Comparison of ENCODE assay signal across 21 mouse cellular contexts in the genomic region with DNA sequence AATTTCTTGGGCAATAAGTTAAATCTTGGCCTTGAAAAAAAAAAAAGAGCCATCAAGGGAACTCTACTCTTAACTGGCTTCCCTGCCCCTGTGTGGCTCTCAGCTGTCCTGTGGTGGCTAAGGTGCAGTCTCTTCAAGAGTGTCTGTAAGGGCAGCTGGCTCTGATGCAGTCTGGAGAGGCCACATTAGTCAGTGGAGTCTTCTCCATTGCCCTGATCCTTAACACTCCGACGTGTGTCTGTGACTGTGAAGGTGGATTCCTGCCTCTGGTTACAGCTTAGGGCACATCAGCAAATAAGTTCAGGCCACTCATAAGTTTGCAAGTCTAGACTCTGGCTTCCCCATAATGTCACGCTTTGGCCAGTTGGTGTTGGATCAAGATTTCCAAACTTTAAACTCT.
DNase-seq lines count a peak whose midpoint lies in the region; ATAC-seq and TF ChIP-seq lines count a peak whose summit lies in the region.
"Had no signal": no experiment of that assay in that cellular context is flagged by ENCODE, and none has a peak within 500 bp of the region (broad histone marks: within the 10 kb centered on the region; RNA-seq: fewer than 3 reads in every experiment).

No protein-coding gene starts in this region.

- 83% methylated on average over 3 of the region's 3 CpGs for WGBS in heart, embryonic 15.5 days
- 64% methylated on average over 3 of the region's 3 CpGs for WGBS in heart, postnatal 0 days
- 79% methylated on average over 3 of the region's 3 CpGs for WGBS in heart, embryonic 10.5 days

- no peak for TF ChIP-seq EP300 in heart, postnatal 0 days (IDR thresholded peaks at IDR 0.05; ENCODE audit: low read depth)

- DNase-seq in gastrocnemius, adult 2 months, result peak; percentile 59
- DNase-seq in gastrocnemius, postnatal 4 days (ENCODE audit: low spot score in 2 of 2), result no peak
- DNase-seq in heart, postnatal 36 days, result no peak
- no peak for DNase-seq in heart, postnatal 0 days (ENCODE audit: low spot score)
- no peak for DNase-seq in heart, embryonic 10.5 days (ENCODE audit: low spot score)
- DNase-seq in skeletal muscle tissue, adult 2 months (ENCODE audit: low read depth, low spot score), result peak; percentile 62
- DNase-seq in embryo, embryonic 10.5 days (ENCODE audit: low spot score), result no peak
- DNase-seq: adrenal gland, adult 2 months; adrenal gland, postnatal 10 days; adrenal gland, postnatal 25 days; cerebellum, adult 11 months; cerebellum, adult 18-20 months; cerebellum, adult 8-10 months; cerebellum, adult 9-11 months; cerebellum, postnatal 14 days; cerebellum, postnatal 36 days had no signal

- no peak overlapping the region for H3K4me2 ChIP-seq in heart, embryonic 15.5 days
- H3K4me2 ChIP-seq in heart, postnatal 0 days (ENCODE audit: low read depth, low read length), result no peak overlapping the region
- H3K4me2 ChIP-seq: embryonic facial prominence, embryonic 12.5 days; forebrain, embryonic 13.5 days; forebrain, embryonic 15.5 days had no signal

- no peak for ATAC-seq in heart, embryonic 15.5 days (replicated peaks; ENCODE audit: insufficient number of reproducible peaks, insufficient read depth, low FRiP score, low read depth)
- no peak for ATAC-seq in heart, postnatal 0 days (ENCODE audit: insufficient read depth, low read depth)
- ATAC-seq: forebrain, embryonic 15.5 days had no signal

- H3K9me3 ChIP-seq in heart, embryonic 15.5 days (replicated peaks), result no peaks in the 10 kb centered on the region
- no peaks in the 10 kb centered on the region for H3K9me3 ChIP-seq in heart, postnatal 0 days (replicated peaks; ENCODE audit: control insufficient read depth, low read length)
- H3K9me3 ChIP-seq in heart, embryonic 10.5 days, result no peaks in the 10 kb centered on the region
- H3K9me3 ChIP-seq: embryonic facial prominence, embryonic 10.5 days; embryonic facial prominence, embryonic 12.5 days; forebrain, embryonic 13.5 days; forebrain, embryonic 15.5 days had no signal

- H3K9ac ChIP-seq in heart, embryonic 15.5 days, result no peak overlapping the region
- H3K9ac ChIP-seq in heart, postnatal 0 days (replicated peaks; ENCODE audit: low read depth, low read length), result no peak overlapping the region
- H3K9ac ChIP-seq: embryonic facial prominence, embryonic 12.5 days; forebrain, embryonic 13.5 days; forebrain, embryonic 15.5 days had no signal

- intact Hi-C loops in gastrocnemius, adult 2 months (cut with DNase I), result no loop called here
- intact Hi-C loops in heart, postnatal 36 days (cut with DNase I), result no loop called here

- no peaks in the 10 kb centered on the region for H3K27me3 ChIP-seq in heart, embryonic 15.5 days
- no peaks in the 10 kb centered on the region for H3K27me3 ChIP-seq in heart, postnatal 0 days (ENCODE audit: control insufficient read depth, insufficient read depth, low read length)
- H3K27me3 ChIP-seq in heart, embryonic 10.5 days (ENCODE audit: insufficient read depth, poor library complexity, severe bottlenecking), result no peaks in the 10 kb centered on the region
- H3K27me3 ChIP-seq: embryonic facial prominence, embryonic 12.5 days; forebrain, embryonic 13.5 days; forebrain, embryonic 15.5 days had no signal

- no peak for TF ChIP-seq CTCF in gastrocnemius, adult 2 months (IDR thresholded peaks at IDR 0.05)
- TF ChIP-seq CTCF in heart, postnatal 0 days (IDR thresholded peaks at IDR 0.05; ENCODE audit: low read depth), result no peak

- H3K36me3 ChIP-seq in heart, embryonic 15.5 days, result no peaks in the 10 kb centered on the region
- no peaks in the 10 kb centered on the region for H3K36me3 ChIP-seq in heart, postnatal 0 days (replicated peaks; ENCODE audit: control insufficient read depth, insufficient read depth, low read length)
- H3K36me3 ChIP-seq in heart, embryonic 10.5 days, result no peaks in the 10 kb centered on the region
- H3K36me3 ChIP-seq: embryonic facial prominence, embryonic 10.5 days; embryonic facial prominence, embryonic 12.5 days; forebrain, embryonic 15.5 days had no signal

- H3K4me3 ChIP-seq in gastrocnemius, adult 2 months, result no peak overlapping the region
- no peak overlapping the region for H3K4me3 ChIP-seq in heart, embryonic 15.5 days
- no peak overlapping the region for H3K4me3 ChIP-seq in heart, postnatal 0 days (ENCODE audit: low read depth, low read length)
- no peak overlapping the region for H3K4me3 ChIP-seq in heart, embryonic 10.5 days
- H3K4me3 ChIP-seq: embryonic facial prominence, embryonic 10.5 days; embryonic facial prominence, embryonic 12.5 days; forebrain, embryonic 13.5 days; forebrain, embryonic 15.5 days had no signal

- H3K4me1 ChIP-seq in heart, embryonic 15.5 days (replicated peaks), result peaks cover 67% of the 10 kb centered on the region
- H3K4me1 ChIP-seq in heart, postnatal 0 days (ENCODE audit: control insufficient read depth, insufficient read depth), result peaks cover 56% of the 10 kb centered on the region
- peaks cover 42% of the 10 kb centered on the region for H3K4me1 ChIP-seq in heart, embryonic 10.5 days

- H3K27ac ChIP-seq in gastrocnemius, adult 2 months, result peak overlapping the region; percentile 88
- peak overlapping the region; percentile 59; the same call in 1 of the 2 replicates for H3K27ac ChIP-seq in heart, embryonic 15.5 days
- H3K27ac ChIP-seq in heart, postnatal 0 days (ENCODE audit: low read depth), result peak overlapping the region; percentile 48; the same call in 1 of the 2 replicates
- no peak overlapping the region for H3K27ac ChIP-seq in heart, embryonic 10.5 days
- H3K27ac ChIP-seq: embryonic facial prominence, embryonic 10.5 days had no signal

Comparison
In these comparisons a context has a peak if more than half of its experiments do, and no peak if none do; other contexts are left out.
1. DNase-seq: peak in gastrocnemius, adult 2 months (single experiment) and skeletal muscle tissue, adult 2 months (single experiment); none in gastrocnemius, postnatal 4 days (0 of 2), heart, postnatal 36 days (0 of 2), heart, postnatal 0 days (single experiment), heart, embryonic 10.5 days (single experiment) and embryo, embryonic 10.5 days (single experiment).